Mouse (Mus musculus): ENCODE results near the gene Tesc. TPM values are rescaled to one million over a fixed set of nuclear protein-coding genes. Genes with fewer than 3 reads are reported as not detected.

Gene Tesc
- total and polyA plus RNA-seq, 3 experiments, result 0.34 to 0.80 TPM; not detected in 1

GRCm38 (mm10) chr5:118064284-118064901, 36.9 kb downstream of the Tesc start:
- TF ChIP-seq UBTF (IDR thresholded peaks at IDR 0.05; ENCODE audit: low read depth, low read length) (no peak), TCF12 (IDR thresholded peaks at IDR 0.05; ENCODE audit: low read depth, low read length) (no peak), TBP (conservative IDR thresholded peaks at IDR 0.05; ENCODE audit: low read depth, low read length) (no peak), ETS1 (conservative IDR thresholded peaks at IDR 0.05; ENCODE audit: low read depth, low read length) (no peak), EP300 (IDR thresholded peaks at IDR 0.05; ENCODE audit: low read length) (no peak), MYC (IDR thresholded peaks at IDR 0.05; ENCODE audit: low read depth, low read length) (no peak), CHD1 (IDR thresholded peaks at IDR 0.05; ENCODE audit: low read depth, low read length) (no peak), USF2 (conservative IDR thresholded peaks at IDR 0.05; ENCODE audit: low read depth, low read length) (no peak), CTCF (conservative IDR thresholded peaks at IDR 0.05 in 1 of 2, IDR thresholded peaks at IDR 0.05 in 1 of 2; ENCODE audit: low read depth in 2 of 2, low read length in 2 of 2) (no peak), ZKSCAN1 (IDR thresholded peaks at IDR 0.05; ENCODE audit: borderline replicate concordance, low read depth, low read length) (no peak), JUND (conservative IDR thresholded peaks at IDR 0.05; ENCODE audit: low read depth, low read length) (no peak)
- no peaks in the 10 kb centered on the region for H3K79me2 ChIP-seq (replicated peaks; ENCODE audit: control insufficient read depth, extremely low read depth, insufficient read depth, poor library complexity, severe bottlenecking)
- no peak overlapping the region for H3K27ac ChIP-seq (ENCODE audit: insufficient read depth, low read depth)
- no peaks in the 10 kb centered on the region for H3K9me3 ChIP-seq (replicated peaks; ENCODE audit: low read length)
- in situ Hi-C loops (cut with MboI; ENCODE audit: low pct_ligation_motif_present, low pct_unique_long_range_greater_than_20kb, low sequenced_read_pairs), result no loop called here
- H3K4me3 ChIP-seq (replicated peaks in 1 of 3; ENCODE audit: low read depth in 2 of 3, low read length in 2 of 3, poor library complexity in 1 of 3), result no peak overlapping the region
- H3K4me2 ChIP-seq (ENCODE audit: insufficient read depth, low read depth, poor library complexity, severe bottlenecking), result no peak overlapping the region
- peaks cover 0 to 6% of the 10 kb centered on the region in 2 experiments; a peak in 3 of 4 replicates for H3K4me1 ChIP-seq (ENCODE audit: control insufficient read depth in 1 of 2, insufficient read depth in 2 of 2)
- H3K27me3 ChIP-seq (replicated peaks), result no peaks in the 10 kb centered on the region
- dilution Hi-C loops (cut with MboI; ENCODE audit: extremely low pct_ligation_motif_present, extremely low pct_unique_long_range_greater_than_20kb, low sequenced_read_pairs), result no loop called here
- no peak overlapping the region for H3K9ac ChIP-seq (ENCODE audit: insufficient read depth, low read depth)
- DNase-seq (ENCODE audit: extremely low read depth), result no peak
- peaks cover 45 to 84% of the 10 kb centered on the region in 2 experiments for H3K36me3 ChIP-seq (replicated peaks in 1 of 2; ENCODE audit: control insufficient read depth in 1 of 2, insufficient read depth in 1 of 2, low read length in 1 of 2)

GRCm38 (mm10) chr5:118065516-118066255, 38.1 kb downstream of the Tesc start:
- Histone ChIP-seq H3K4me2 (ENCODE audit: insufficient read depth, low read depth, poor library complexity, severe bottlenecking) (no peak overlapping the region), H3K27me3 (replicated peaks) (no peaks in the 10 kb centered on the region), H3K4me1 (ENCODE audit: control insufficient read depth in 1 of 2, insufficient read depth in 2 of 2) (peaks cover 0 to 6% of the 10 kb centered on the region in 2 experiments; a peak in 3 of 4 replicates), H3K4me3 (replicated peaks in 1 of 3; ENCODE audit: low read depth in 2 of 3, low read length in 2 of 3, poor library complexity in 1 of 3) (no peak overlapping the region), H3K9ac (ENCODE audit: insufficient read depth, low read depth) (no peak overlapping the region), H3K9me3 (replicated peaks; ENCODE audit: low read length) (no peaks in the 10 kb centered on the region), H3K27ac (ENCODE audit: insufficient read depth, low read depth) (no peak overlapping the region), H3K79me2 (replicated peaks; ENCODE audit: control insufficient read depth, extremely low read depth, insufficient read depth, poor library complexity, severe bottlenecking) (no peaks in the 10 kb centered on the region), H3K36me3 (replicated peaks in 1 of 2; ENCODE audit: control insufficient read depth in 1 of 2, insufficient read depth in 1 of 2, low read length in 1 of 2) (peaks cover 58 to 94% of the 10 kb centered on the region in 2 experiments)
- in situ Hi-C loops (cut with MboI; ENCODE audit: low pct_ligation_motif_present, low pct_unique_long_range_greater_than_20kb, low sequenced_read_pairs) (no loop called here), dilution Hi-C loops (cut with MboI; ENCODE audit: extremely low pct_ligation_motif_present, extremely low pct_unique_long_range_greater_than_20kb, low sequenced_read_pairs) (no loop called here)
- TF ChIP-seq CHD2 (IDR thresholded peaks at IDR 0.05; ENCODE audit: low read length), result no peak
- TF ChIP-seq EP300 (IDR thresholded peaks at IDR 0.05; ENCODE audit: low read length), result no peak
- no peak for TF ChIP-seq NELFE (IDR thresholded peaks at IDR 0.05; ENCODE audit: low read depth, low read length)
- no peak for TF ChIP-seq JUND (conservative IDR thresholded peaks at IDR 0.05; ENCODE audit: low read depth, low read length)
- no peak for TF ChIP-seq MAZ (IDR thresholded peaks at IDR 0.05; ENCODE audit: low read depth, low read length)
- no peak for TF ChIP-seq ELF1 (IDR thresholded peaks at IDR 0.05; ENCODE audit: low read depth, low read length)
- TF ChIP-seq CTCF (conservative IDR thresholded peaks at IDR 0.05 in 1 of 2, IDR thresholded peaks at IDR 0.05 in 1 of 2; ENCODE audit: low read depth in 2 of 2, low read length in 2 of 2), result no peak
- no peak for TF ChIP-seq CHD1 (IDR thresholded peaks at IDR 0.05; ENCODE audit: low read depth, low read length)
- no peak for TF ChIP-seq TBP (conservative IDR thresholded peaks at IDR 0.05; ENCODE audit: low read depth, low read length)
- TF ChIP-seq ZC3H11A (IDR thresholded peaks at IDR 0.05; ENCODE audit: low read depth, low read length), result no peak
- TF ChIP-seq USF1 (IDR thresholded peaks at IDR 0.05; ENCODE audit: low read depth, low read length), result no peak
- DNase-seq (ENCODE audit: extremely low read depth), result no peak

All from CH12.LX (cell line).